Mouse (Mus musculus) CH12.LX (cell line): ENCODE measurements around the gene Mmel1. TPM values are rescaled to one million over a fixed set of nuclear protein-coding genes. Genes with fewer than 3 reads are reported as not detected.

Source experiments
- polyA plus RNA-seq: library from polyadenylated mRNA; unstranded; fragments of >175 nt; gene quantifications from 2 replicates; pipeline ENCODE4 v1.2.1, GENCODE M21; 2012; ENCODE audit warnings: low read depth; ENCODE audit not compliant: insufficient read length
- total RNA-seq, 2 experiments: library from RNA; depleted of rRNA; stranded (reverse); fragments of 300-350 nt in 1 of 2; fragments of >200 nt in 1 of 2; gene quantifications; 2 replicates each; pipeline ENCODE4 v1.2.3; 2012 to 2014

Gene Mmel1
- total and polyA plus RNA-seq, 3 experiments: 0.70 to 3.9 (median 2.0) TPM

Other genes with a start within 250 kb of the Mmel1 start
- gene Prdm16, start 232.7 kb upstream of the Mmel1 start, total RNA-seq (2012; rRNA removed): not detected in 2 replicates
- gene Prdm16, start 232.7 kb upstream of the Mmel1 start, total RNA-seq (2014; rRNA removed): not detected in 2 replicates
- not detected in 2 replicates for gene Prdm16, start 232.7 kb upstream of the Mmel1 start, polyA plus RNA-seq
- gene Actrt2, start 201.7 kb upstream of the Mmel1 start, total RNA-seq (2012; rRNA removed): not detected in 2 replicates
- not detected in 2 replicates for gene Actrt2, start 201.7 kb upstream of the Mmel1 start, total RNA-seq (2014; rRNA removed)
- not detected in 2 replicates for gene Actrt2, start 201.7 kb upstream of the Mmel1 start, polyA plus RNA-seq
- not detected in 2 replicates for gene Ttc34, start 32.1 kb upstream of the Mmel1 start, total RNA-seq (2012; rRNA removed)
- not detected in 2 replicates for gene Ttc34, start 32.1 kb upstream of the Mmel1 start, total RNA-seq (2014; rRNA removed)
- not detected in 2 replicates for gene Ttc34, start 32.1 kb upstream of the Mmel1 start, polyA plus RNA-seq
- gene Fam213b, start 29.6 kb downstream of the Mmel1 start, total RNA-seq (2012; rRNA removed): 28.3 and 49.8 TPM in 2 replicates
- 6.1 and 7.5 TPM in 2 replicates for gene Fam213b, start 29.6 kb downstream of the Mmel1 start, total RNA-seq (2014; rRNA removed)
- gene Fam213b, start 29.6 kb downstream of the Mmel1 start, polyA plus RNA-seq: 5.5 and 7.0 TPM in 2 replicates
- gene Tnfrsf14, start 59.0 kb downstream of the Mmel1 start, total RNA-seq (2012; rRNA removed): 68.3 and 109 TPM in 2 replicates
- gene Tnfrsf14, start 59.0 kb downstream of the Mmel1 start, total RNA-seq (2014; rRNA removed): 21.0 and 25.9 TPM in 2 replicates
- gene Tnfrsf14, start 59.0 kb downstream of the Mmel1 start, polyA plus RNA-seq: 19.8 and 20.0 TPM in 2 replicates
- 6.2 and 6.8 TPM in 2 replicates for gene Hes5, start 91.3 kb downstream of the Mmel1 start, total RNA-seq (2012; rRNA removed)
- 2.1 and 2.7 TPM in 2 replicates for gene Hes5, start 91.3 kb downstream of the Mmel1 start, total RNA-seq (2014; rRNA removed)
- gene Hes5, start 91.3 kb downstream of the Mmel1 start, polyA plus RNA-seq: 1.5 and 1.7 TPM in 2 replicates
- 30.6 and 34.7 TPM in 2 replicates for gene Pank4, start 94.5 kb downstream of the Mmel1 start, total RNA-seq (2012; rRNA removed)
- gene Pank4, start 94.5 kb downstream of the Mmel1 start, total RNA-seq (2014; rRNA removed): 27.6 and 28.1 TPM in 2 replicates
- 22.4 and 23.2 TPM in 2 replicates for gene Pank4, start 94.5 kb downstream of the Mmel1 start, polyA plus RNA-seq
- 0.38 and 0.47 TPM in 2 replicates for gene Plch2, start 187.2 kb downstream of the Mmel1 start, total RNA-seq (2012; rRNA removed)
- gene Plch2, start 187.2 kb downstream of the Mmel1 start, total RNA-seq (2014; rRNA removed): 0.04 and 0.09 TPM in 2 replicates
- 0.16 and 0.17 TPM in 2 replicates for gene Plch2, start 187.2 kb downstream of the Mmel1 start, polyA plus RNA-seq
- gene Pex10, start 197.4 kb downstream of the Mmel1 start, total RNA-seq (2012; rRNA removed): 15.7 and 21.9 TPM in 2 replicates
- gene Pex10, start 197.4 kb downstream of the Mmel1 start, total RNA-seq (2014; rRNA removed): 9.2 and 10.2 TPM in 2 replicates
- gene Pex10, start 197.4 kb downstream of the Mmel1 start, polyA plus RNA-seq: 14.2 and 15.6 TPM in 2 replicates
- gene Rer1, start 216.8 kb downstream of the Mmel1 start, total RNA-seq (2012; rRNA removed): 126 and 138 TPM in 2 replicates
- 221 and 232 TPM in 2 replicates for gene Rer1, start 216.8 kb downstream of the Mmel1 start, total RNA-seq (2014; rRNA removed)
- 123 and 135 TPM in 2 replicates for gene Rer1, start 216.8 kb downstream of the Mmel1 start, polyA plus RNA-seq
- 7.1 and 8.7 TPM in 2 replicates for gene Morn1, start 217.0 kb downstream of the Mmel1 start, total RNA-seq (2012; rRNA removed)
- gene Morn1, start 217.0 kb downstream of the Mmel1 start, total RNA-seq (2014; rRNA removed): 4.0 and 4.2 TPM in 2 replicates
- 3.8 and 6.3 TPM in 2 replicates for gene Morn1, start 217.0 kb downstream of the Mmel1 start, polyA plus RNA-seq